Mouse (Mus musculus) testis, adult 2 months (tissue): ENCODE results near the gene Ap3b1. TPM values are rescaled to one million over a fixed set of nuclear protein-coding genes. Genes with fewer than 3 reads are reported as not detected.

Experiments used
- H3K27ac ChIP-seq: fragments of 200-500 bp; 2 replicates; pipeline ENCODE4 v1.5.1; 2012; ENCODE audit warnings: low read depth, low read length; ENCODE audit not compliant: control insufficient read depth, insufficient read depth
- H3K27me3 ChIP-seq: fragments of 200-500 bp; 2 replicates; pipeline ENCODE4 v1.6.1; 2012; ENCODE audit warnings: mild to moderate bottlenecking, low read length, moderate library complexity; ENCODE audit not compliant: control insufficient read depth, insufficient read depth
- H3K36me3 ChIP-seq: fragments of 200-500 bp; 2 replicates; pipeline ENCODE4 v1.6.1; 2012; ENCODE audit warnings: mild to moderate bottlenecking, low read length; ENCODE audit not compliant: control insufficient read depth, insufficient read depth
- H3K4me1 ChIP-seq: fragments of 200-500 bp; 2 replicates; pipeline ENCODE4 v1.6.1; 2012; ENCODE audit warnings: low read length; ENCODE audit not compliant: control insufficient read depth, insufficient read depth
- H3K4me3 ChIP-seq: fragments of 200-500 bp; 2 replicates; pipeline ENCODE4 v1.5.1; 2012; ENCODE audit warnings: low read depth, mild to moderate bottlenecking, low read length, moderate library complexity, mixed read lengths; ENCODE audit not compliant: control insufficient read depth
- CTCF ChIP-seq: fragments of 200-500 bp; IDR thresholded peaks from 2 replicates; pipeline ENCODE4 v1.5.1; 2012; ENCODE audit warnings: low read depth, mild to moderate bottlenecking, inconsistent platforms, low read length, moderate library complexity; ENCODE audit not compliant: control insufficient read depth, insufficient read depth, insufficient replicate concordance
- POLR2A ChIP-seq: fragments of 200-500 bp; IDR thresholded peaks from 2 replicates; pipeline ENCODE4 v1.6.1; 2012; ENCODE audit warnings: low read depth, mild to moderate bottlenecking, inconsistent platforms, low read length, moderate library complexity; ENCODE audit not compliant: control insufficient read depth
- polyA plus RNA-seq: library from polyadenylated mRNA; depleted of rRNA; stranded (reverse); fragments of >200 nt; gene quantifications from 2 replicates; pipeline ENCODE4 v1.2.3, GENCODE M21; 2012

Gene Ap3b1
- polyA plus RNA-seq, 1 experiment: 122 TPM

DNA sequence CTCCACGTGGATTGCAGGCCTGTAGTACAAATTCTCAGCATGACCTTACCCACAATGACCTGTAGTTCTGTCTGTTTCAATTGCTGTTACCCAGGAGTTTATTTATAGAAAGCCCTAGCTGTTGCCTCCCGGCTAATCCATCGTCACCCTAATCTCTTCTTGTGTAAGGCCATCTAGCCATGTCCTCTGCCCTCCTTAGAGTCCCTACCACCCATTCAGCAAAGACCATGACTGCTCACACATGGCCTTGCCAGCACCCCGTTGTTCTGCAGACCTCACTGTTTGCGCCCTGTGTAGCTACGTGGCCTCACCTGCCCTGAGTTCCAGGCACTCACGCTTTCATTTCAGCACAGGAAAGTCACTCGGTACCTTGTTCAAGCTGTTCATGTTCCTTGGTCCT lies 160.5 kb downstream of the Ap3b1 start:
- Histone ChIP-seq H3K36me3 (no peaks in the 10 kb centered on the region), H3K4me3 (no peak overlapping the region), H3K4me1 (no peaks in the 10 kb centered on the region), H3K27me3 (no peaks in the 10 kb centered on the region), H3K27ac (no peak overlapping the region)
- TF ChIP-seq CTCF: no peak
- TF ChIP-seq POLR2A: no peak

DNA sequence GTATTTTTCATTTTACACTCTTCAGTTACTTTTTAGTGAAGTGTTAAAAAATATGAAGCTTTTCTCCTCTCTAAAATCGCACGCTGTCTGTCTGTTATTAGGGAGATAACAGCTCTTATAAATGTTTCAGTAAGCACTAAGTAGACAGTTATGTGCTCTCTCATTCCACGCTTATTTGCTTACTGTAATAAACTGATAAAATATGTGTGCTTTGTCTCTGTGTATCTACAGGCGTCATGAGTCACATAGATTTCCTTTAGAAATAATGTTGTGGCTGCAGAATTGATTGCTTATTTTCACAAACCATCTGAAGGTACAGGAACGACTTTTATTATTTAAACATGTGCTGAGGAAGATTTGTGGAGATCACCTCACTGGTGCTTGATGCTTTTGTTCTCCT lies 164.5 kb downstream of the Ap3b1 start:
- Histone ChIP-seq H3K27ac (no peak overlapping the region), H3K36me3 (no peaks in the 10 kb centered on the region), H3K4me1 (no peaks in the 10 kb centered on the region), H3K27me3 (no peaks in the 10 kb centered on the region), H3K4me3 (no peak overlapping the region)
- TF ChIP-seq POLR2A (no peak), CTCF (no peak)

DNA sequence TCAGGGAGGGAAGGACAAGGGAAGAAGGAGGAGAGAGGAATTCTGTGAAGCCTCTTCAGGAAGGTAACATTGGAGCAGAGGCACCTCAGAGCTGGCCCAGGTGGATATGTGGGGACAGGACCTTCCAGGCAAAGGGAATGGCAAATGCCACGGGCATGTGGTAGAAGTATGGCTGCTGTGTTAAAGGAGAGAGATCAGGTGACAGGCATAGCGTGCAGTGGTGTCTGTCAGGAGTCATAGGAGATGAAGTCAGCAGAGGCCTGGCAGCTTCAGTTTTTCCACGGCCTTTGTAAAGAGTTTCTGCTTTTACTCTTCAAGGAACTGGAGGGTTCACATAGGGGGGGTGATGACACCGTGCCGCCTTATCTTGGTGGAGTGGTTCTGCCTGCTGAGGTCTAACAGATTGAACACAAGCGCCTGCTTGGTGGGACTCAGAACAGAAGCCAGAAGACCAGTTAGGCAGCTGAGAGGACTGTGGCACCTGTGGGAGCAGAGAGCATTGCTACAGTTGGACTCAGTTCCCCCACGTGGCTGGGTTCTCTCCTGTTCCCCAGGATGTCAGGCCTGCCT lies 166.0 kb downstream of the Ap3b1 start:
- Histone ChIP-seq H3K36me3 (no peaks in the 10 kb centered on the region), H3K27me3 (no peaks in the 10 kb centered on the region), H3K27ac (no peak overlapping the region), H3K4me1 (no peaks in the 10 kb centered on the region), H3K4me3 (no peak overlapping the region)
- no peak for TF ChIP-seq CTCF
- no peak for TF ChIP-seq POLR2A

DNA sequence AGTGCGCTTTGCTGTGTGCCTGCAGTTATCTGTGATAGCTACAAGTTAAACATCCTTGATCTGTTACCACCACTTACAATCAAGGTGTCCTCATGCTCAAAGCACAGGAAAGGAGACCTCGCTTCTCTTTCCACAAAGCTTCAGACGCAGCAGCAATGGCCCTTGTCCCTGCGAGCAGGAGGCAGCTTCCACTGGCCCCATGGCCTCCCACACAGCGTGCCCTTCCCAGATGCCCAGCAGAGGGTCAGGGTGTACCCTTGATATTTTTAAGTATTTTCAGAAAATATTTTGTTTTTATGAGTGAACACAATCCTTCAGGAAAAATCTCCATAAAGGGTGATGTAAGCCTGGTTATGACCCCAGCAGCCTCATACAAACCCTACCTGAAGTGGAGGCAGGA lies 170.4 kb downstream of the Ap3b1 start:
- H3K27me3 ChIP-seq: no peaks in the 10 kb centered on the region
- H3K36me3 ChIP-seq: no peaks in the 10 kb centered on the region; the same call in 1 of the 2 replicates
- no peak overlapping the region for H3K4me3 ChIP-seq
- H3K27ac ChIP-seq: no peak overlapping the region; the same call in 1 of the 2 replicates
- no peak for TF ChIP-seq POLR2A
- TF ChIP-seq CTCF: no peak
- no peaks in the 10 kb centered on the region for H3K4me1 ChIP-seq

DNA sequence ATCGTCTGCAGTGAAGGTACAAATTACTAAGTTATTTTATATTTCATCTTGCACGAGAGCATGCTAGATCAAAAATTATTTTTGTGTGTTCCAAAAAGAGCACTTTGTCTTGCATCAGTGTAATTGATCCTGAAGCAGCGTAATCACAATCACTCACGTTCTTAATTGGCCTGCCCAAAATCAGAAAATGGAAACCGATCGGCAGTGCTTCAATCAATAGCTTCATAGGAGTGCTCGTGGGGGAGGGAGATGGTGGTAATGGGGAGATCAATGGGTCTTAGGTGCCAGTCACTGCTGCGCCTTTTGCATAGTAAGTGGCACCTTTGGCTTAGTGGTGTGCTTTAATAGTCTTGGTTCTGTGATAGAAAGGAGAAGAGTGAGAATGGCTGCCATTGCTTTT lies 174.8 kb downstream of the Ap3b1 start:
- no peaks in the 10 kb centered on the region; the same call in 1 of the 2 replicates for H3K36me3 ChIP-seq
- H3K4me3 ChIP-seq: no peak overlapping the region
- H3K27me3 ChIP-seq: no peaks in the 10 kb centered on the region
- no peaks in the 10 kb centered on the region for H3K4me1 ChIP-seq
- H3K27ac ChIP-seq: no peak overlapping the region
- no peak for TF ChIP-seq POLR2A

DNA sequence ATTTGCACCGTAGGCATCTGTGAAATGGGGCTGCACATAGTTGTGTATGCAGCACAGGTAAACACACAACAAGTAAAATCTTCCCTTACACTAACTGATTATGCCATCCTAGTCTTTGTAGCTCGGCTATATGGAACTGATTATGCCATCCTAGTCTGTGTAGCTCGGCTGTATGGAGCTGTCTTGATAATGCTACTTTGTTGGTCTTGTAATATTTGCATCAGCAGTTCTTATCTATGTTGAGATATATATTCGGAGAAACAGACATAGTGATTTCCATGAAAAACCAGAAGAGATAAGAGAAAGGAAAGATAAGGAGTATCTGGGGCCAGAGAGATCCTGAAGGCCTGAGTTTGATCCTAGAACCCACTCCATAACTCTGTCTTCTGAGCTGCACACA lies 178.6 kb downstream of the Ap3b1 start:
- no peaks in the 10 kb centered on the region; the same call in 1 of the 2 replicates for H3K36me3 ChIP-seq
- H3K4me1 ChIP-seq: no peaks in the 10 kb centered on the region

DNA sequence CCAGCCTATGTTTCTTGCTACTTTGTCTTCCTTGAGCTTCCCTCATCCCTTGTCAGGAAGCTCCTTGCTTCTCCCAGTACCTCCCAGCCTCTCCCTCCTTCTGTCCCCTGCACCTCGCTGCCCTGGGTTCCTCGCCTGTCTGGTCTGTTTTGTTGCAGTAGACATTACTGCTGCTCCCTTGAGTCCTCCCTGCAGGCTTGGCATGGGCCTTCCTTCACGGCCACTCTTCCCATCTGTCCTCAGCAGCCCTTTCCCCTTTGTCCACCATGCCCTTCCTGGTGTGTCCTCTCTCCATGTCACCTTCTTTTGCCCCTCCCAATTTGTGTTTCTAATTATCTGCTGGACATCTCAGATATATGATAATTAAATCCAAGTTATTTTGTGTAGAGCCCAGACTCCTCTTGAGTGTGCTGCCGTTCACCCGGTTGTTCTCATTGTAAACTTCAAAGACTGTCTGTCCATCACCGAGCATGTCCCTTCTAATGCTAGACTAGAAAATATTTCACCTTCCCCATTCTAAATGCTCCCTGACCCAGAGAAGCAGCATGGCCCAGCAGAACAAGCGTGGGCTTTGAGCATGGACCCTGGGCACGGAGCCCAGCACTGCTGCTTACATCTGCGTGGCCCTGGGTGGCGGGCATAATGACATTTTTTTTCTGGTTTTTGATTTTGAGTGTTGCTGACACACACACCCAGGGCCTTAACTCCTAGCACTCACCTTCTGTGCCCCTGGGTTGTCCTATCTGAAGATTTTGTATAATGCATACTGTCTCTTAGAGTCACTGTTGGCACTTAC lies 181.3 kb downstream of the Ap3b1 start:
- Histone ChIP-seq H3K27ac (no peak overlapping the region), H3K4me3 (no peak overlapping the region), H3K4me1 (no peaks in the 10 kb centered on the region), H3K27me3 (no peaks in the 10 kb centered on the region), H3K36me3 (no peaks in the 10 kb centered on the region)
- TF ChIP-seq POLR2A (no peak), CTCF (no peak)

More for the DNA sequence above, 178.6 kb downstream of the Ap3b1 start:
- Histone ChIP-seq H3K27ac (no peak overlapping the region), H3K27me3 (no peaks in the 10 kb centered on the region), H3K4me3 (no peak overlapping the region)
- no peak for TF ChIP-seq CTCF
- TF ChIP-seq POLR2A: no peak

DNA sequence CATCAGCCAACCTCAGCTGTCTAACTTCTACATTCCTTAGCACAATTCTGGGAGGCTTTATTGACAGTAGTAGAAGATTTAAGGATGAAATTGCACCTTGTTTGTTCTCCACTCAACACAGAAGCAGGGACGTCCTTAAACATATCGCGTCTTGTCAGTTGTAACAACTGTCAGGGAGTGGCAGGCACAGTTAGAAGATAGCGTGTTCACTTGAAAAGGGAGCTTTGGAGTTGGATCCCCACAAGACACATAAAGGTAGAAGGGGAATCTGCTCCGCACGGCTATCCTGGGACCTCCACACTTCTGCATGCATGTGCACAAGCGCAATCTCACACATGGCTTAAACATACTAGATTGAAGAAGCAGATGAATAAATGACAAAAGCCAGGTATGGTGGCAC lies 183.3 kb downstream of the Ap3b1 start:
- TF ChIP-seq CTCF (no peak), POLR2A (no peak)
- H3K4me1 ChIP-seq: no peaks in the 10 kb centered on the region
- no peak overlapping the region for H3K27ac ChIP-seq
- no peak overlapping the region for H3K4me3 ChIP-seq
- no peaks in the 10 kb centered on the region for H3K36me3 ChIP-seq
- no peaks in the 10 kb centered on the region for H3K27me3 ChIP-seq
